Mouse (Mus musculus): ENCODE measurements at regions not wholly inside any gene's neighbourhood (a gene's known extent, or its start where the extent isn't known, plus 50 kb on each side); places are given as distances from the start of the nearest gene placed in this dataset.
A peak's percentile ranks its signal among the peaks of the same experiment; 100 is the strongest.
"Not testable (repeated sequence)": the region's sequence is repeated elsewhere in the genome, so short reads cannot be mapped to it uniquely, and the experiment has no call there.

DNA sequence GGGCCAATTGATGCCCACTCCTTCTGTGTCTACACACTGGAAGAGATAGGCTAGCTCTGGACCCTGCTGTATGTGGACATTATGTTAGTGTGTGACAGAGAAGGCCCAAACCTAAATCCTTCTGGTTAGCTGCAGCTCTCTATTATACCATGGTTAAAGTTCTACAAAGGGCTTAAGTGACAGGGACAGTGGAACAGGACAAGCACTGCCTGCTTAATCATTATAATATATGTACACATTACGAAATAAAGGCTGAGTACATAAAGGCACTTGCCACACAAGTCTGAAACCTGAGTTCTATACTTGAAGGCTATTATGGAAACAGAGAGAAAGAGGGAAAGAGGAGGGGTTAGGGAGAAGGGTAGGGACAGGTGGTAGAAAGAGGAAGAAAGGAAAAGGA lies 55.2 kb downstream of the Rdh14 start:
- no peak for DNase-seq

DNA sequence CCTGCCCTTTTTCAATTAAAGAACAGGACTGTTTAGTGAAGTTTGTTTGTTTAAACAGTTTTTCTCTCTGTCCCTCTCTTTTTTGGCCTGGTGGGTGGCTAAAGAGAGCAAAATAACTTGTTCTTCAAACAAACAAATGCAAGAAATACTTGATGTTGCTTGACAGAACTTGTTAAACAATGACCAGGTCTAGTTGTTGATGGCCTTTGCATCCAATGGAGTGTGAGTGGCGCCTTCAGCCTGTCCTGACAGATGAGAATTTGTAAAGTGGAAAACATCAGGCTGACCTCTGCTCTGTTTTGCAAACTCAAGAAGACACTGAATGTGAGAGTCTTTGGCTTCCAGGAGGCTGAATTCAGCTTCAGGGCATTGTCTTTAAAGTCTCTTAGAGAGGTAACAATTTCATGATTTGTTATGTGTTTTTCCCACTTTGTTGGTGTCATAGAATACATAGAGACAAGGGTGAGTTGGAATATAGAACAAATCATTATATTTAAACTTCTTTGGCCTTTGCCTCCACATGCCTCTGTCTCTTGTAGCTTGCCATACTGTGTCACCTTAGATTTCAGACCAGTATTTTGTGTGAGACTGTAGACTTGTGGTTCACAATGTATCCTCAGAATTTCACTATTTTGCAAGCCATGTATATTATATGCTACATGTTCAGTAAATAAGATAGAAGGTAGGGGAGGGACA lies 67.5 kb downstream of the Rdh14 start:
- DNase-seq: no peak

DNA sequence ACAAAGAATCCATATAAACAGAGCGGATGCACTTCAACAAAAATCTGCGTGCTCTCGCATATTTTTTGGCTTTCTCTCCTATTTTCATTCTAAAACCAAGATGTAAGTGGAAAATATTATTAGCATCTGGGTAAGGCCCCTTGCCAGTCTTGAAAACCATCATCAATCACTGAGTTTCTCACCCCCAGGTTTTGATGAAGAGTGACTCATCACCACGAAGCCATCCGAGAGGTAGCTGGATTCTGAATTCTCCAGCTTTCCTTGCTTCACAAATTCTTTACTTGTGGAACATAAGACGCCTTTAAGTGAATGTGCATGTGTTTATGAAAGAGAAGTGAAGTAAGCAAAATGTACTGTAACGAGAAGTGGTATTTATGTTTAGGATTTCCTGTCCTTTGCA lies 71.2 kb downstream of the Rdh14 start:
- no peak for DNase-seq

DNA sequence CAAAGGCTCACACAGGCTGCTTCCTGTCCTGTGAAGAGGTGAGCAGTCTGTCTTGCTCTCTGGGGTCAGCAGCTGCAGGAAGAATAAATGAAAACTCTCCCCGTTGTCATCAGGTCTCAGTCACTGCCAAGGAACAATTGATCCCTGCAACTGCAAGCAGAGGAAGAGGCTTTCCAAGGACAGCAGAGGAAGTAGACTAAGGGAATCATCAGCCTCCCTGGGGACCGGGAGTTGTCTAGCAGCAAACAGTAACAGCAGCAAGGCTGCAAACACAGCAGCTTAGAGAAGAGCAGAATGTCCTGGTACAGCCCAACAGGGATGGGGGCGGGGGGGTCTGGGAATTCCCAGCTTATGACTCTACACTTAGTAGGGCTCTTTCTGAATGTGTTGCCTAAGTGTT lies 72.4 kb downstream of the Rdh14 start:
- no peak for DNase-seq

DNA sequence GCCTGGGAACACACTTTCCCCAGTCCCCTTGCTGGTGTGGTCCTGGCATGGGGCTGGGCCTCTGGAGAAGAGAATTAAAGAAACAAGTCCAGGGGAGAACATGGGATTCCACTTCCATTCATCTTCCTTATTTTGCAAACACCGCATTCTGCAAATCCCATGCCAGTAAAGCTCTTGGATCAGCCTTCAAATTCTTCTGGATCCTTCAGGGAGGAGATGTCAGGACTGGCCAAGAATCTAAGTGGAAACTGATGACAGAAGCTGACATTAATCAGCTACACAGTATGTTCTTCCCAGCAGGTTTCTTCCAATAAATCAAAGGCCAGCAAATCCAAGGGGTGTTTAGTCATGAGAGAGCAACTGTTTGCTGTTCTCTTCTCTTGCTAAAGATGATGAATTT lies 83.4 kb downstream of the Rdh14 start:
- peak; percentile 31 for DNase-seq

DNA sequence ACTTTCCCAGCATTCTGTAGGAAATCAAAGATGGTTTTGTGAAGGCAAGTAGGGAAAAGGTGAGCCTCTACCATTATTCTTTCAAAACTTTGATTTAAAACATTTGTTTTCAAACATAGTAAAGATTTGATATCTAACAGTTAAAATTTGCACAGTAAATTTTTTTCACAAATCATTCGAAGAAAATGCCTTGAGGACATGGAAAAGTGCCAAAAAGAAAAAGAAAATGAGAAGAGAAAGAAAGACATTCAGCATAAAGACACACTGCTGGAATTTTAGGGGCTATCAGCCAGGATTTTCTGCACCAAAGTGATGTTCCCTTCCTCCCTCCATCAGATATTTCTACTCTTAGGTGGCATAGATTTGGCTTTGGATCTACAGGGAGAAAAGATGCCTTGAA lies 90.2 kb downstream of the Rdh14 start:
- DNase-seq: no peak

DNA sequence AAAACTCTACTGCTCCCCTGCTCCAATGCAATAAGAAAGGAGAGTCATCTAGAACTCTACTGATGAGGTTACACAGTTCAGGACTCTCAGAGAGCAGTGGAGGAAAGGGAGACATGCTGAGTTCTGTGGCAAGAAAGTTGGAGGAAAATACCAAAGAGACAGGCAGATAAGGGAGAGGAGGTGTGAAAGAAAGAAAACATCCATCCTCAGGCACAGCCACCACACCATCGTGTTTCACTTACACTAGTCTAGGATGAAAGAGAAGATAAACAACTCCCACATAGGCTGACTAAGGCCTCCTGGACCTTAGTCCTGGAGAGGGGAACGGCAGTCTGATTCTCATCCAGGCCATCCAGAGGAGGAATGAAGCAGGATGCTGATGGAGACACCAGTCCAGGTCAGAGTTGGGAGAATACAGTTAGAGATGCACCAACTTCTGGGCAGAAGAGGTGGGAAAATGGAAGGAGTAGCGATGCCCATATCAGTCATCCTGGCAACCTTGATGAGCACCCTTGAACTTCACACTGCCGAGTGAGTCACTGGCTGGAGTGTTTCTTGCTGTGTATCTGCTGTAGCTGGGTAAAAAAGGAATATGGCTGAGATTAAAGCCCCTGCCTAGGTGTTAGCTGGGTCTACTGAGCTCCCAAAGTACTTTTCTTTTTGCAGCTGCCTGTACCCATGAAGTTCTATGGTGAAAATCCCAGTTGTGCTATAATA lies 91.9 kb downstream of the Rdh14 start:
- DNase-seq: peak; percentile 14

DNA sequence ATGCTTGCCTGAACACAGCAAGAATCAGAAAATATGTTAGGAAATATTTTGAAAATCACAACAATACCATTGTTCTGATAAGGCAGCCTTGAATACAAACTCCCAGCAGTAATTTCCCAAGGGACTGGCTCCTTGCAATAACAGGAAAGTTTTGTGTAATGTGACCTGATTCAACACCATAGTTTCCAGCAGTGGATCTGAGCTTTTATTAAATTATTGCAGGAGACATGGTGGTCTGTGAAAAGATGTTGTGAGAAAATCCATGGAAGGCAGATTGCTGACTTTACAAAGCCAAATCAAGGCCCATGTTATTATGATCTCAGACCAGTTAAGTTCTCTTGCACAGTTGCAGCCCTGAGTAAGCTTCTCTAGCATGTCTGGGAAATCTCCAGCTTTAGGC lies 116.1 kb downstream of the Rdh14 start:
- no peak for DNase-seq

DNA sequence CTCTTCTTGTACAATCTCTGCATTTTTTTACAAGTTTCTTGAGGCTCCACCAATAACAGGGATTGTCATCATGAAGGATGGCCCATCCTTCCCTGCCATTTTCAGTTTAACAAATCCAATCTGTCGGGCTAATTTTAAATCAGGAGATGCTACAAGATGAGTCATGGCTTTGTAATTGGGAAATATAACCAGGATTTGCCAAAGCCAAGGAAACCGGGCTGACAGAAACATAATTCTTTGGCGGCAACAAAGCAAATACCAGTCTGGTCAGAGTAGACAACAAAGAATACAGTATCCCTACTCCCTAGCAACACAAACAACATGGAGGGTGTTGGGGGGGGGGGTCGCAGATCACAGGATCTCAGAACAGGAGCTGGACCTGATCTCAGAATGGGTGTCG lies 123.0 kb downstream of the Rdh14 start:
- peak; percentile 34 for DNase-seq

DNA sequence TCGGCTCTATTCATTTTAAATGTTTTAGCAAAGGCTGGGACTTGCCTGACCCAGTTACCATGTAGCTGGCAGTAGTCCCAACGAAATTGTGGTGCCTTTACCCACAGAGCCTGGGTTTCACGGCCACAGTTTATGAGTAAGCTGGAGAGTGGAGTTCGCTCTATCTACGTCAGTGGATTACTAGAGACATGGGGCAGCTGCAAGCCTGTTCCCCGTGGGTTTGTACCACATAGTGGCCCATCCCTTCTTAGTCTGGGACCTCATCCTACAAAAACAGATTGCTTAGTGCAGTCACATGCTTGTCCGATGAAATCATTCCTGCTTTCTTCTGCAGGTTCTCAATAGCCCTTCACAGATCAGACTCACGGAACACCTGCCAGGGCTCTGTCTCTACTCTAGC lies 123.7 kb downstream of the Rdh14 start:
- peak; percentile 36 for DNase-seq

DNA sequence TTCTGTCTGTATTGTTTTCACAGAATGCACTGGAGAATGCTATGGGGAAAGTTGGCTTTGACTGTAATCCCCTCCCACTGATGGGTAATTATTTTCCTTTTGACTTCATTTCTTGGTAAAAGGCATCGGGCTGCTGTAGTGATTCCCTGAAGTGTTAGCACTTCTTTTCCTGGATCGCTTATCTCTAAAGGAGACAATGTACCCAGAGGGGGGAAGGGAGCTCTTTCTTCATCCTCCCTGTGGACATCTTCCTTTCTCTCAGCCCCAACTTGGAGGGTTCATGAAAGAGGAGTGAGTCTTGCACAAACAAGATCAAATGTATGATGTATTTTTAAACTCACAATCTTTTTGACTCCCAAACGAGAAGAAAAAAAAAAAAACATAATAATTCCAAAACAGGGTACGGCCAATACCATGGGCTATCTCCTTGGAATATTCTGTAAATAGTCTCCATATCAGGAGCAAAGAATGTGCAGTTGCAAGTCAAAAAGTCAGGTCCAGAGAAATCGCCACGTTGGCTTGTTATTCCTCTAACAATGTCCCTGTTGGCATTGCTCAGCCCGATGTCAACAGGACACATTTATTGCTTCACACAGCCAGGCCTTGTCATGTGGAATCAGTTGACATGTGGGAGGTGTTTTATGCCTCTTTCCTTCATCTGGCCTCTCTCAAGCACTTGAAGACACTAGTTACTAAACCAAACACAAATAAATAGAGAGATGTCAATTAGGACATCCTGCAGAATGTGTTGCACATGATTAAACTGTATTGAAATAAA lies 134.1 kb downstream of the Rdh14 start:
- DNase-seq: peak; percentile 57

DNA sequence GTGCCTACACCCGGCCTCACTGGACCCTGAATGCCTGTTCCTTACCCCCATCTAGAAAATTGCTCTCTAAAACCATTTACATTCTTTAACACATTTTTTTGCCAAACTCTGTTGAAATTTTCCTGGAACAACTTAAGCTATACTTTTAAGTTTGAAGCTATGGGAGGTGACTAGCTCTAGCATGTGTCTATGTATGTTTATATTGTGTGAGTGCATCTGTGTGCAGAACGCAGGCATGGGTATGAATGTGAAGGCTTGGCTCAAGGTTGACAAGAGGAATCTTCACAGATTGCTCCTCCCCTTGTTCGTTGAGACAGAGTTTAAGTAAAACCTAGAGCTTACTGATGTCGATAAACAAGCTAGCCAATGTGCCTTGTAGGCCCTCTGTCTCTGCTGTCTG lies 135.4 kb downstream of the Rdh14 start:
- DNase-seq: no peak

DNA sequence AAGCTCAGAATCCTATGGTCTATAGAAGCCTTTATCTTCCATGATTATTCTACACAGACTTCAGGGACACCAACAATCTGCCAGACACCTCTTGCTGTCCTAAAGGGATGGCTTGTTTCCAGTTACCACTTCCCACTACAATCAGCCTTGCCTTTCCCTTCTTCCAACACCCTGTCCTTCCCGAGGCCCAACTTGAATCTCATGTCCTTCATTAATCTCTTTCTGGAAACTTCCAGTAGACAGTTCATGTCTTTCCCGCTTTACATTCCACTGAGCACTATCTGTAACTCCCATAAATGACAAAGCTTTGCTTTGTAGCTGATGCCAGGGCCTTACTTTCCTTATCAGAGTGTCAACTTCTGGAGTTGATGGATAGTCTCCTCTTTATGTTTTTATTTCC lies 138.5 kb downstream of the Rdh14 start:
- DNase-seq: no peak

DNA sequence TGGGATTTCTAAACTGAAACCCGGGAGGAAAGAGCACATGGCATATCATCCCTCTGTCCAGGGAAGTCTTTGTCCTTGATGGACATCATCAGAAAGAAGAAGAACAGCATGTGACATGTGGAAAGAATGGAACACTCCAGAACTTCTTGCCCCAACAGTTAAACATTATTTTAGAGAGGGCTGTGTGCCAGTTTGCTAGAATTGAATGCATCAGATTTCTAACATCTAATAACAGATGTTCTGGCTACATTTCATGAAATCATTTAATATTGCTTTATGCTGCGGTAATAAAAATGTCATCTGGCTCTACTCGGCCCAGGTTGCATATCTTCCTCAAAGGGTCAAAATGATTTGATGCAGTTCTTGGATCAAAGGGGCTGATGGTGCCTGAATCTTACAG lies 140.4 kb downstream of the Rdh14 start:
- no peak for DNase-seq

DNA sequence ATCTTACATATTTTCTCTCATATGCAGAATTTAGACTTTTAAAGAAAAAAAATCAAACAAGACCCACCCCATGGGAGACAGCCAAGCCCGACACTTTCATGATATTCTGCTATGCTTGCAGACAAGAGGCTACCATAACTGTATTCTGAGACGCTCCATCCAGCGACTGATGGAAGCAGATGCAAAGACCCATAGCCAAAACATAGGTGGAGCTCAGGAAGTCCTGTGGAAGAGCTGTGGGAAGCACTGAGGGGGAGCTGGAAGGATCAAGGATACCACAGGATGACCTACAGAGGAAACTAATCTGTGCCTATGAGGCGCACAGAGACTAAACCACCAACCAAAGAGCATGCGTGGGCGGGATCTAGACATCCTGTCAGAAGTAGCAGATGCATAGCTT lies 143.4 kb downstream of the Rdh14 start:
- DNase-seq: no peak

DNA sequence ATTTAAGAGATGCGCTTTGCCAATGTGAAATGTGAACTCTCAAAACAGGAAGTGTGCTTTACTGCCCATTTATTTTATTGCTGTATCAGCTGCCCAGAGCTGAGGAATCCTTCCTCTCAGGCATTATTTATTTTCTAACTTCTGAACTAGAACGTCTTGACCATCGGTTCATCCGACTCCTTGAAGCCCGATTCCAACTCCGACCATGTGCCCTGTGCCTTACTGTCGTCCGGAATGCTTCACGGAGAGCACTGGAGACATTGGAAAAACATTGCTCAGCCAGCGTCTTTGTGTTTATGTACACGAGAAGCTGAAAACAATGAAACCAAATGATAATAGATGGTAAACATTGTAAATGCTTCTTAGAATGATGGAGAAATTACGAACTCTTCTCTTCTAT lies 145.7 kb downstream of the Rdh14 start:
- DNase-seq: no peak

DNA sequence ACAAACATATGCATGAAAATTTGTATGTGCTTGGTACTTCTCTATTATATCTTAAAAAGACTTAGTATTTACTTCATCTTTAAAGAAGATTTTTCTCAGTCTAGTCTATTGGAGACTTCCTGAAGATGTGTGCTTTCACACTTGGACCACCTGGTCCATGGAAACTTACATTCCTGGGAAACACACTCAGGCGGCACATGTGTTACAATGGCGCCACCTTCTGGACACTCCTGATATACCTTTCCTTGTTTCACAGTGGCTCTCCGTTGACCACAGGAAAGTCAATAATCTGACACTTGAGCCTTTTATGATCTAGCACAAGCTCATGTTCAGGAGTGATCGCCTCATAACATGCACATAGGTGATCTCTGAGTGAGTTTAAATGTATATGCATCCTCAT lies 146.5 kb downstream of the Rdh14 start:
- peak; percentile 82 for DNase-seq

DNA sequence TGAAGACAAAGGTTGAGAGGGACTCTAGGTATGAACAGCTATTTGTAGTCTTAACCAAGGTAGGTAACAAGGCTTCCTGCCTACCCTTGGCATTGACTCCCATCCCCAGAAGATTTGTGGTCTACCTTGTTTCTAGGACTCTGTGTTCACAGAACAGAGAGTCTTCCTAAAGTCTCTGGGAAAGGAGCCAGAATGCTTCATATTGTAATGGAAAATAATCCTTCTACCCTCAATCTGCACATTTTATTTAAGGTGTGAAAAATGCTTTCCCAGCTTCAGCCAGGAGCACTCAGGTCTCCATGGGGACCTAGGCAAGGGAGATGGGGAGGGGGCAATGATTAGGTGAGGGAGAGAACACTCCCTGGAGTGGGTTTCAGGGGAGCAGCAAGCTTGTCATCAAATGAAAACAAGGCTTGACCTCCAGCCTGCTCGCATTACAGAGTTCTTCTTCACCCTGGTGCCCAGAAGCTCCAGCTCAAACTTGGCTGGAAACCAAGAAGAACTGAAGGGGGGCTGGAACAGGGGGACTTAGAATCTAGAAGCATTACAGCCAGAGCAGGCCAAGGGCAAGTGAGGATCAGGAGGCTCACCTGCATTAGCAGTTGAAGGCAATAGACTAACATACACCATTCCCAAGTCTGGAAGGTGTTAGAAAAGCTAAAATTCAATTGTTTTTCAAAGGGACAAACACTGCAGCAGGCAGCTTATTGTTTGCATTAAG lies 159.1 kb downstream of the Rdh14 start:
- no peak for DNase-seq

DNA sequence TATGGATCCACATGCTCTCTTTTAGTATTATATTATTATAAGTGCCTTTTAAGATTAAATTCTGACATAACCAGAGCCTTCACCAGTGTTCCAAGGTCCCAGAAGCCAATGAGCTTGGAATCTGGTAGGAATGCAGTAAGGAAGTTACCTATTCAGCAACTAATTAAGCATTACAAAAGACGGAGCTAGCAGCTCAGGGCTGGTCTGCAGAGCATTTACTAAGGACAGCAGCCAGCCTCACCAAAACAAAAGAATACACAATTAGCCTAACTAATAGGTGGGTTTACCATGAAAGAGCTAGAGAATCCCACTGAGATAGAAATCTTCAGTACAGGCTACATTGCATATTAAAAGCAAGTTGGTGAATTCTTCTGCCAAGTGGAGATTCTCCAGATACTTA lies 164.1 kb downstream of the Rdh14 start:
- not testable (repeated sequence) for DNase-seq

DNA sequence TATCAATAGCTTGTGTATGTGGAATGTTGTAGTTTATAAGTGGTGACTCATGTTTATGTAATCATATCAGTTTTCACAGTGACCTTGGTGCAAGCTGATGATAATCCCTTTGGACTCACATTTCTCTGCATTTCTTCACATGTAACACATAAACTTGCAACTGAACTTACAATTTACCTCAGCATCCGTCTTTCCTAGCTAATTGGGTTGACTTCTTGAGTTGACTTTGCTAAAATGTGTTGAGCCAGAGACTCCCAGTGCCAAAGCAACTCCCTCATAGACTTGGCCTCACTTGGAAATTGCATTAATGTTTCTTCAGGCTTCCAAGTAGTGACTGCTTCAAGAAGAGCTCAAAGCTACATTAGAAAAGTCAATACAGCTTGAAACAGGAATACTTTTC lies 172.4 kb downstream of the Rdh14 start:
- DNase-seq: no peak

DNA sequence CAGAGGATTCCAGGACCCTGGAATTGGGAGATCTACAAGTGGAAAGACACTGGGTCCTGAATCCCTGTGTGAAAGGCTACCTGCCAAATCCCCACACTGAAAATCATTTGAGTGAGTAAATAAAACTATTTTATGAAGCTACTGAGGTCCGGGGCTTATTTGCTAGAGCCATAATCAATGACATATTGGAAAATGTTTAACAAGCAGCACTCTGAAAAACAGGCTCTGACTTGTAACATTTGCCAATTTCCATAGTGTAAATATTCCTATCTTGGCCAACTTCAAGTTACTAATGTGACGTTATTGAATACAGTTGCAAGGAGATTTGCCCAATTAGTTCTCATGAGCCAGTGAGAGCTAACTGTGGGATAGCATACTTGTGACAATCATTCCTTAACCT lies 177.3 kb downstream of the Rdh14 start:
- DNase-seq: no peak

DNA sequence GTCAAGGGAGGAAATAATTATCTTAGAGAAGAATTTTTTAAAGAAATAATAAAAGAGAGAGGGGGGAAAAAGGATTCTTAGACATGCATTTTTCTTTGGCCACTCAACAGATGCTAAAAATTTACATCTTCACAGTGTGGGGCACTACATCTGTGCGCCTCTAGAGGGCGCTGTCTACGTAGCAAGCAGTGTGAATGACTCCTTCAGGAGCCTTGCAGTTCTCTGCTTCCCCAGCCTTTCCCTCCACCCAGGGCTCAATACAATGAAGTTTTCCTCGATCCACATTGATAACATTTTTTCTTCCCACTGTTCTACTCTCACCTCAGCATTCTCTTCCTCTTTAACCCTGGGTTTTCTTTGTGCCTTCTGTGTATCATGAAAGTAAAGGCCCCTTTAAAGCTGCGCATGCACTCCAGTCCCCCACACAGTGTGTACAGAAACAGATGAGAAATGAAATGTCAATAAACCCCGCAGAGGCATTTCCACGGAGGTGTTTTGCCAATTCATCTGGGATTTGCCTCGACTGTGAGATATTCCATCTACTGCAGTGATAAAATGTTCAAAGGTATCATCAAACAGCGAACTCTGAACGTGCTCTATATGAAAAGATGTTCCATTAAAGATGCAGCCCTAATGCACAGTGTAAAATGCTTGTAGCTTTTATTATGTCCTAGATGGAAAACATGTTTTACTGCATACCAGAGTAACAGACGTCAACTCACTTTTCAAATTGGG lies 181.2 kb downstream of the Rdh14 start:
- DNase-seq: no peak

DNA sequence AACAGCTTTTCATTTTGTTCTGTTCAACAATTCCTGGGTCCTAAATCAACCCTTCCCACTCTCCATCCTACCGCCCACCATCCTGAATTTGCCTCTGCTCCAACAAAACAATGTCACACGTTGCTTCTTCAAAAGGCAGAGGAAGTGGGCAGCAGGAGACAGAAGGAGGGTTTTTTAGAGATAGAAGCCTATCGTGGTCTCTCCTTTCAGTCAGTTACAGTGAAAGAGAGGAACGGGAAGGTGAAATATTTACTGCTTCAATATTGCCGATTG lies 181.7 kb downstream of the Rdh14 start:
- no peak for DNase-seq

All from lung, postnatal 36 days (tissue).